Mouse (Mus musculus): ENCODE data around the gene Igfbp7.

Gene Igfbp7

GRCm38 (mm10) chr5:77405455-77406057 lies 2.3 kb downstream of the Igfbp7 start:
- DNase-seq (ENCODE audit: low read depth, low spot score) = no peak

GRCm38 (mm10) chr5:77404941-77405340 lies 2.9 kb downstream of the Igfbp7 start:
- no peak for DNase-seq (ENCODE audit: low read depth, low spot score)

GRCm38 (mm10) chr5:77402901-77403300 lies 4.9 kb downstream of the Igfbp7 start:
- no peak for DNase-seq (ENCODE audit: low read depth, low spot score)

GRCm38 (mm10) chr5:77402137-77402536 lies 5.7 kb downstream of the Igfbp7 start:
- no peak for DNase-seq (ENCODE audit: low read depth, low spot score)

- DNase-seq (ENCODE audit: low read depth, low spot score) = no peak
Observed at GRCm38 (mm10) chr5:77400823-77401222, 7.0 kb downstream of the Igfbp7 start.

GRCm38 (mm10) chr5:77400151-77400550 lies 7.7 kb downstream of the Igfbp7 start:
- no peak for DNase-seq (ENCODE audit: low read depth, low spot score)

GRCm38 (mm10) chr5:77399076-77399475 lies 8.8 kb downstream of the Igfbp7 start:
- no peak for DNase-seq (ENCODE audit: low read depth, low spot score)

- DNase-seq (ENCODE audit: low read depth, low spot score) = no peak
Observed at GRCm38 (mm10) chr5:77398285-77399057, 9.4 kb downstream of the Igfbp7 start.

GRCm38 (mm10) chr5:77393990-77394618 lies 13.7 kb downstream of the Igfbp7 start:
- DNase-seq (ENCODE audit: low read depth, low spot score) = no peak

- no peak for DNase-seq (ENCODE audit: low read depth, low spot score)
Observed at GRCm38 (mm10) chr5:77393094-77393619, 14.7 kb downstream of the Igfbp7 start.

- no peak for DNase-seq (ENCODE audit: low read depth, low spot score)
Observed at GRCm38 (mm10) chr5:77390272-77390671, 17.6 kb downstream of the Igfbp7 start.

GRCm38 (mm10) chr5:77388359-77388758 lies 19.5 kb downstream of the Igfbp7 start:
- no peak for DNase-seq (ENCODE audit: low read depth, low spot score)

GRCm38 (mm10) chr5:77387414-77387704 lies 20.5 kb downstream of the Igfbp7 start:
- no peak for DNase-seq (ENCODE audit: low read depth, low spot score)

- no peak for DNase-seq (ENCODE audit: low read depth, low spot score)
Observed at GRCm38 (mm10) chr5:77386596-77387413, 21.0 kb downstream of the Igfbp7 start.

- DNase-seq (ENCODE audit: low read depth, low spot score) = no peak
Observed at GRCm38 (mm10) chr5:77385900-77386595, 21.8 kb downstream of the Igfbp7 start.

GRCm38 (mm10) chr5:77385221-77385620 lies 22.6 kb downstream of the Igfbp7 start:
- DNase-seq (ENCODE audit: low read depth, low spot score) = no peak

- DNase-seq (ENCODE audit: low read depth, low spot score) = no peak
Observed at GRCm38 (mm10) chr5:77384724-77385123, 23.1 kb downstream of the Igfbp7 start.

GRCm38 (mm10) chr5:77383799-77384554 lies 23.9 kb downstream of the Igfbp7 start:
- no peak for DNase-seq (ENCODE audit: low read depth, low spot score)

- no peak for DNase-seq (ENCODE audit: low read depth, low spot score)
Observed at GRCm38 (mm10) chr5:77381686-77382085, 26.2 kb downstream of the Igfbp7 start.

- DNase-seq (ENCODE audit: low read depth, low spot score) = no peak
Observed at GRCm38 (mm10) chr5:77381283-77381682, 26.6 kb downstream of the Igfbp7 start.
